Mouse (Mus musculus): Measurements from ENCODE around the gene Il21.

Il21 gene

GRCm38 (mm10) chr3:37232586-37233222, at the start of gene Il21:
Il21 (minus strand) TSS chr3:37232636.
- ATAC-seq (ENCODE audit: low TSS enrichment): no peak

GRCm38 (mm10) chr3:37280871-37281270, 48.4 kb upstream of the Il21 start:
- ATAC-seq (ENCODE audit: low TSS enrichment): no peak

DNA sequence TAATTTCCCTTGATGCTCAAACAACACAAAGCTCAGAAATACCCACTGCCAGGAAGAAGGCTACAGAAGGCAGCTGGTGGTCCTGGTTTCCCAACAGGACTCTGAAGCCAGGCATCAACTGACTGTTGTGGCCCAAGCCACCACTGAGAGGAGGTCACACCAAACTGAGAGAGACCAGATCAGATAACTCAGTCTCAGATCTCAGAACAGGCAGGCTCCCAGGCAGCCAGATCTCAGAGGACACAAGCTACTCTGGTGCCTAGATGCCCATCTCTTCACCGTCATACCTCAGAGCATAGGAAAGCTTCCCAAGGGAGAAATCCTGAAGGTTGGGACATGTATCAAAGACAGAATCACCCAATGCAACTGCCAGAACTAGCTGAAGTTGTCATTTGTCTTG, 47.8 kb upstream of the Il21 start:
- ATAC-seq (ENCODE audit: low TSS enrichment): no peak

- no peak for ATAC-seq (ENCODE audit: low TSS enrichment)
Measured at GRCm38 (mm10) chr3:37274661-37275060, 42.2 kb upstream of the Il21 start.

- ATAC-seq (ENCODE audit: low TSS enrichment): no peak
Measured at GRCm38 (mm10) chr3:37273092-37273491, 40.7 kb upstream of the Il21 start.

DNA sequence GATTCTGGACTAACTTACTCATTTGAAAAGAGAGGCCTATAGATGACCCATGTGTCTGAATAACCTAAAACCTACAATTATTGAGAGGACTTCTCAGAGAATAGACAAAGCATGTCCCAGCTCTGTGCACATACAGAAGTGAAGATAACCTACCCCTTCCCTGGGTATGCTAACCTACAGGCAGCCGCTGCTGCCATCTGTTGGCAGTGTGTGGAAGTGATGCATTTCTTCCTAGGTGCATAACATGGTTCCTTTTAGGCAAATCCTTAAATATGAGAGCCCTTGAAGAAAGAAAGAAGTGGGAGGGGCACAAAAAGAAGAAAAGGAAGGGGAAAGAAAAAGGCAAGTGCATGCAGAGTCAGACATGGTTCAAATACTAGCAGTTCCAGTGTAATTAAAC, 38.8 kb upstream of the Il21 start:
- peak; percentile 85 for ATAC-seq (ENCODE audit: low TSS enrichment)

DNA sequence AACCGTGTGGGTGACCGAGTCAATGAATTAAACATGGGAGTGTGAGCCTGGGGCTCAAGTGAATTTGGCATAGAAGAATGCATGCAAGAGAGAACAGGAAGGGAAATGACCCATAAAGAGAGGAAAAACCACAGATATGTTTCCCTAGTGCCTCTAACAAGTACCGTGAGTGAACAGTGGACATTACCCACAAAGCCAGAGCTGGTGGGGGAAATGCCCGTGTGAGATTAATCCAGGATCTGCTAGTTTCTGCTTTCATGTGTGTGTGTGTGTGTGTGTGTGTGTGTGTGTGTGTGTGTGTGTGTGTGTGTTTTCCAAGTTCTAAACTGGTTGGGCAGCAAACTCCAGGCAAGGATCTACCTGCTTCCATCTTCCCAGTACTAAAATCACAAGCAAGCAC, 37.5 kb upstream of the Il21 start:
- no peak for ATAC-seq (ENCODE audit: low TSS enrichment)

- peak; percentile 91 for ATAC-seq (ENCODE audit: low TSS enrichment)
Measured at GRCm38 (mm10) chr3:37268338-37268737, 35.9 kb upstream of the Il21 start.

DNA sequence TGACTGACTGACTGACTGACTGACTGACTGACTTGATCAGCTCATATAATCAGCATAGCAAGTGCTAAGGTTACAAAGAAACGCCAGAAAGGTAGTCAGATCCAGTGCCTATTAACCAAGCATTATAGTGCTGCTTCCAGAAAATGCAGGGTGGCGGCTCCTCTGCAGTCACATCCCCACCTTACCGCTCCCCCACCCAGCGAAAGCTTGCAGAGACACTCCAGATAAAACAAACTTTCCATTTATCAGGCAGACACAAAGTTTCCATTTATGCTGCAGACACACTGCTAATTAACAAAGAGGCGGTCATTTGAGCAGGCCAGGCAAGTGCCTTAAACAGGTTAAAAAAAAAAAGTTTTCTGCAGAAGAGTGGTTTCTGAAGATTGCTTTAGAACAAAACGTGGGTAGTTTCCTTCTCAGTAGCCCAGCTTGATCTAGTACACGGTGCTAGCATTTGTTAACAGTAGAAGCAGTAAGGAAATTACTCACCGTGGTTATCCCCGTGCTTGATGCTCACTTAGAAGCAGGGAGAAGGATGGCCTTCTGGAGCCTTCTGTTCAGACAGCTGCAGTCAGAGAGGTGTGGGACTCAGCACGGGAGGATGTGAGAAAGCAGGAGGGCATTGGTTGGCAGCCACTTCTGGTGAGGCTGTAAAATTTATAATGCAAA, 27.0 kb upstream of the Il21 start:
- ATAC-seq (ENCODE audit: low TSS enrichment): peak; percentile 95

GRCm38 (mm10) chr3:37257776-37258175, 25.3 kb upstream of the Il21 start:
- no peak for ATAC-seq (ENCODE audit: low TSS enrichment)

DNA sequence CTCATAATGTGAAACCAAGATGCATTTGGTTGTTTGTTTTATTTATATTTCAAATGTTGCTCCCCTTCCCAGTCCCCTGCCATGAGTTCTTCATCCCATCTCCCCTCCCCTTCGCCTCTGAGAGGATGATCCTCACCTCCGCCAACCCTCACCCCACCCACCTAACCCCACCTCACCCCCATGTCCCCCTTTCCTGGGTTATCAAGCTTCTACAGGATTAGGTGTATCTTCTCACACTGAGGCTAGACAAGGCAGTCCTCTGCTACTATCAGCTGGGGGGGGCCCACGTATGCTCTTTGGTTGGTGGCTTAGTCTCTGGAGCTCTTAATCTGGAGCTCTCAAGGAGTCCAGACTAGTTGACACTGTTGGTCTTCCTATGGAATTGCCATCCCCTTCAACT, 18.5 kb upstream of the Il21 start:
- ATAC-seq (ENCODE audit: low TSS enrichment): no peak

- ATAC-seq (ENCODE audit: low TSS enrichment): no peak
Measured at GRCm38 (mm10) chr3:37235025-37235424, 2.6 kb upstream of the Il21 start.

DNA sequence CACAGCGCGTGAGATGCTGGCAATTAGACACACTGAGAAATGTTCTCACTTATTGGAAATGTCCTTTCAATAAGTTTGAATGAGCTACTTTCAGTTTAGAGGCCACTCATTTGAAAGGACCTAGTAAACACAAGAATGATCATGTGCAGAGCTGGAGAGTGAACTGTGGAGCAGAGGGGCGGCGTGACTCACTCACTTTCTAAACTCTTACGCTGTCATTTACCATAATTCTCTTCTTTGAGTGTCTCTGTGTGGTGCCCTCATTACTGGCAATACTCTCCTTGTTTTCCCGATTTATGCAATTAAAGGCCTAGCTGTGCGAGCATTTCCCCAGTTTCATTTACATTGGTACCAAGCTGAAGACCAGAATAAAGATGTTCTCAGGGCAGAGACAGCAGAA, 1.3 kb downstream of the Il21 start:
- no peak for ATAC-seq (ENCODE audit: low TSS enrichment)

GRCm38 (mm10) chr3:37229082-37229829, 3.2 kb downstream of the Il21 start:
- no peak for ATAC-seq (ENCODE audit: low TSS enrichment)

- ATAC-seq (ENCODE audit: low TSS enrichment): peak; percentile 91
Measured at GRCm38 (mm10) chr3:37225124-37225523, 7.3 kb downstream of the Il21 start.

DNA sequence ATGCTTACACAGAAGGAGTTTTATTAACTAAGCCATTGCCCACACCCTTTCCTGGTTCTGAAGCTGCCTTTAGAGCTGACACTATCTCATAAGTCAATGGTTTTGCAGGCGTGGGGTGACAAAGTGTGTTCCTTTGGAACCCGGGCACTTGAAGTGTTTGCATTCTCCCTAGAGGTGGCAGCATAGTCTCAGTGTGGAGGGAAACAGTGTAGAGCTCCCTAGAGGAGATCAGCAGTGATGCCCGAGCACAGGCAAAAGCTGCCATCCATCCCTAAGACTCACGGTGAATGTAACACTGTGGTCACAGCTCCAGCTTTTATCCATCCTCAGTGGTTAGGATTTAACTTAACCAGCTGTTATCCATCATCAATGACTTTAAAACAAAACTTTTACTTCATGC, 13.4 kb downstream of the Il21 start:
- peak; percentile 100 for ATAC-seq (ENCODE audit: low TSS enrichment)

DNA sequence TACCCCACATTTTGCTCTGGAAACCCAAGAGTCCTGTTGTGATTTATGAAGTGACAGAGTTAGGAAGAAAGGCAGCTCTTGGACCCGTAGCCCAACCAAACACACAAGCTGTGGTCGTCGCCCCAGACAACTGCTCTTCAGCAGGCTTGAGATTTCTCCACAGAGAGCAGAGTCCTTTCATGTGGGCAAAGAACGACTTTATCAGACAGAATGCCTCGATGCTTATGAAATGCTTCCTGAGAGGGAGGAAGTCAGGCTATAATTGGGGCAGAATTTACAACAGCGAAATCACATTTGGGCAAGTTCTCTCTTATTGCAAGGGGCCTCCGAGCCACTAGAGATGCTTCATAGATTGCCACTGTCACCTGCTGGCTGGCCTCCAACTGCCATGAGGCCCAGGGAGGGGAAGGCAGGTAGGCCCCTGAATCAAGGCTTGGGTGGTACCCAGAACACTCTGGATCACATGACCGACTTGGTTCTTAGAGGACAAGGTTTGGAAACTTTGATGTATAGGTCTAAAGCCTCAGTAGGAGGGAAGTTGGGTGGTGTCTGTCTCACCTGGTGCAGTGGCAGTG, 27.1 kb downstream of the Il21 start:
- ATAC-seq (ENCODE audit: low TSS enrichment): no peak

GRCm38 (mm10) chr3:37204556-37204955, 27.9 kb downstream of the Il21 start:
- peak; percentile 73 for ATAC-seq (ENCODE audit: low TSS enrichment)

DNA sequence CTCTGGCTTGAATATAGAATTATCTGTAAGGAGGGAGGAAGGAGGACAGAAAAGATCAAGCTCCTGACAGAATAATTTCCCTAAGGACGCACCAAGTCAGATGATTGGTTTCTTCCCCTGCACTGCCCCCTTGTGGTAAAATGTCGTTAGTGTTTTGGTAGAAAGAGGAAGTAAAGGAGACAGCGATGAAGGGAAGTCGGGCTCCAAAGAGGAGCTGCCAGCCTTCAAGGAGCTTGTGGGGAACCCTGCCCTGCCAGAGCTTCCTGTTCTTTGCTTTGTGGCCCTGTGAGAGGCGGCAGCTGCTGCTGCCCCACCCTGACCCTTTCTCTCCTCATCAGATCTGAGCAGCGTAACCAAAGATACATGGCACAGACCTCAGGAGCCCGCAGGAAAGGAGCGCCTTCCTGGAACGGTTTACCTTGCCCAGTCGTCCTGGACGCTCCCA, 28.4 kb downstream of the Il21 start:
- ATAC-seq (ENCODE audit: low TSS enrichment): peak; percentile 98

DNA sequence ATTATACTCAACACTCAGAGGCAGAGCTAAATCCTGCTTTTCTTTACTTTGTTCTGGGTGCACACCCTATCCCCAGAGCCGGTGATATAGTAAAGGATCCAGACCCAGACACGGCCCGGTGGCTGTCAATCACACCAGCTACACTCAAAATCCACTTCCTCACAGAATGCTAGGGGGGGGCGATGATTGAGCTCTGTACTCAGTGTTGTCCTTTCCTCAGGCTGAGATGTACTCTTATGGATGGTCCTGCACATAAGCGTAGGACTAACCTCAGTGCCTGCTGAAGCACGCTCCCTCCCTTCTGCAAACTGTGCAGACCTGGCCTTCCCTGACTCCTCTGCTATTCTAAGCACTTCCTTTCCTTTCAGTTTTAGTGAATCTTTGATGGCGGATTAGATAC, 29.6 kb downstream of the Il21 start:
- ATAC-seq (ENCODE audit: low TSS enrichment): no peak

DNA sequence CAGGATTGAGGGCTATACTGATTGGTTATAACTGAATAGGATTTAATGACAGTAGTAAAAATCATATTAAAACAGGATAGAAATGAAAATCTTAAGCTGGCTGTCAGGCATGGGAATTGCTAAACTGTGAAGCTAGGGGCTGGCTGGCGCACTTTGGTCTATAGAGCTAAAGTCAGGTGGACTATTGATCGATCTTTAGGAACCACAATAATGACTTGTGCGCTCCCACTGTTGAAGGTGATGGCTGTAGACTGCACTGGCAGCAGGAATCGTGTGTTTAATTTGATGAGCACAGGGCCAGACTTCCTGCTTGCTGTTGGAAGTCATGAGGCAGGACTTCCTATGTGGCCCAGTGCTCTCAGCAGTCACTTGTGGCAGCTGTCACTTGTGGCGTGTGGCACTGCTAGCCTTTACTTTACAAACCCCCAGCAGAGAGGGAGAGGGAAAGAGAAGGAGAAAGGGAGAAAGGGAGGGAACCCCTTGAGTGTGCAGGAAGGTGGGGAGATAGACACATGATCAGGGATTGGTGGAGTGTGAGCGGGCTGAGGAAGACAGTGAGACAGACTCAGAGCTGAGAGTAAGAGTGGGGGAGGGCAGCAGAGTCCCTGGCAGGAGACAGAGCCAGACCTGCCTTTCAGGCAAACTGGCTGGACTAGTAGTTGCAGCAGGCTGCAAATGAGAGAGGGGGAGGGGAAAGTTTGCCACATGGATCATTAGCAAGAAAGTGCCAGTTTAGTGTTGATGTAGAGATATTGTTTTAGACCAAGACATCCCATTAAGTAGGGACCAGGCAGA, 31.1 kb downstream of the Il21 start:
- no peak for ATAC-seq (ENCODE audit: low TSS enrichment)

GRCm38 (mm10) chr3:37198302-37198701, 34.1 kb downstream of the Il21 start:
- no peak for ATAC-seq (ENCODE audit: low TSS enrichment)

All from frontal cortex, adult (tissue).